Mouse (Mus musculus) left cerebral cortex, adult 18-20 months (tissue): ENCODE results near the gene Tspan7. TPM values are rescaled to one million over a fixed set of nuclear protein-coding genes. Genes with fewer than 3 reads are reported as not detected.
A peak's percentile ranks its signal among the peaks of the same experiment; 100 is the strongest.

Experiments
- DNase-seq, 2 experiments: peaks; one replicate each; pipeline ENCODE4 v3.0.0; 2021 to 2022; ENCODE audit warnings: low spot score in 2 of 2, mixed read lengths in 1 of 2
- total RNA-seq, 2 experiments: library from RNA; stranded (reverse); gene quantifications; 2 replicates each; pipeline ENCODE4 v1.2.3; 2021

The Tspan7 gene
- total RNA-seq, 2 experiments from 2014 or later: 1,249 to 1,400 TPM

DNA sequence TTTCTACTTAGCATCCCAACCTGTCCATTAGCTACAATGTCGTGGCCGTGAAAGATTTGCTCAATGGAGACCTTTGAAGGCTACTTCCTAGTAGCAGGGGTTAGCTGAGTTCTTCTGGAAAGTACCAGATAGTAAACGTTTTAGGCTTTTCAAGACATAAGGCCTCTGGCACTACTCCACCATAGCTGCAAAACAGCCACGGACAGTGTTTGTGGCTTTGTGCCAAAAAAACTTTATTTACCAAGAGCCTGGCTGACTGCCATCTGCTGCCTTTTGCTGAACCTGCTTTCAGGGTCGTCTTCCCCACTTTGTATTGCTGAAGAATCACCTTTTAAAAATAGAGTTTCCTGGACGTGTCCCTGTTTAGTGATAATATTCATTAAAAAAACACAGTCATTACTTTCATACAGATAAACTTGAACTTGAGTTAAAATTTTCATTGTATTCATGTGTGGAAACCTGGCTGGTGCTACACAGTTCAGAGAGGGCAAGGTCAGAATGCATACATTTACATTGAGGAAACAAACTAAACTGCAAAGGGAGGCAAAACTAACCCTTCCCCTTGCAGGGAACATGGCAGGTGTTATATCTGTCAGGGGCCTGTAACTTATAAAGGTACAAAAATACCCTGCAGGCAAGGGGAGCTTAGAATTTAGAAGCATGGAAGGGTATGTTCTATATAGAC lies 54.7 kb downstream of the Tspan7 start:
- DNase-seq: no peak

DNA sequence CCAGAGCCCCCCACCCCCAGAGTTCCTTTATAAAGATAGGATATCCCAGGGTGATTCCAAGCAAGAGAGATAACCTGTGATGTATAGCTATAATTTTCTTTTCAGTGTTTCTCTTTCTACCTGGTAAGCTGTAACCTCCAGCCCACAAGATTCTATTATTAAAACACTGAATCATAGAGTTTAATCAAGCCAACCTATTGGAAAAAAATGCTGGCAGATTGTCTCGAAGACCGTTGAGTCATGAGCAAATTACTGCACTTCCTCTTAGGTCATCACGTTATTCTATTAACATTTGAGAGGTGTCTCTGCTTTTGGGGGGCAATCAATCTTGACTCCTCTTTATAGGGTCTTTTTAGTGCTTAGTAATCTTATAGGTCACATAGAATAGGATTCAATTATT lies 61.9 kb downstream of the Tspan7 start:
- no peak for DNase-seq

DNA sequence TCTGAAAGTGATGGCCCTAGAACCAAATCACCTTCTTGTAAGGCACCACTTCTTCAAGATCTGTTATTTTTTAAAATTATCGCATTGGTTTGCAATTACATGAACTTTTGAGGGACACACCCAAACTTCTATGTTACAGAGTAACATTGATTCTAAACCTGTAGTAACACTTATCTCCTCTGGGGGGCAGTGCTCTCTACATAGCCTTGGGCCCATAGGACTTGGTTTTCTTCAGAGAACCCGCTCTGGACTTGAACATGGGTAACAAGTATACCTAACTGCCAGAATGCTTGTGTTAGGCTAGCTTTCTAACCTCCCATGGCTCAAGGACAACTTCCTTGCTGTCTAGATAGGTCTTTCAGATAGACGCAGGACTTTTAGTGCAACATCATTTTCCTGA lies 64.8 kb downstream of the Tspan7 start:
- no peak for DNase-seq

DNA sequence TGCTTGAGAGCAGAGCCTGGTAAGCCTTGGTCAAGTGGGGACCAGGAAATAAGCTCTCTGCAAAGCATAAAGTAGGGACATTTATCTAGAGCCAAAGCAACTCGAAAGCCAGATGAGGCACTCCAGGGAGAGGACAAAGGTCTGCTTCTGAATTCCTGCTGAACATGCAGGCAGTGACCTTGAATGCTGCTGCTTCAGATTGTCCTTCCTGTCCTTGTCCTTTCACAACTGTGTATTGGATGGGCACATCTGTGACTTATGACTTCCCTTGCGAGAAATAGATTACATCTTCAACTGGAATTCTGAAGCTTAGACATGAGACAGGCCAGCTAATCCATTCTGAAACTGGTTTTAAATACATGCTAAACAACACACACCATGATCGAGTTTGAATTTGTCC lies 71.9 kb downstream of the Tspan7 start:
- DNase-seq: no peak

GRCm38 (mm10) chrX:10557596-10557995 lies 72.6 kb downstream of the Tspan7 start:
- no peak for DNase-seq

DNA sequence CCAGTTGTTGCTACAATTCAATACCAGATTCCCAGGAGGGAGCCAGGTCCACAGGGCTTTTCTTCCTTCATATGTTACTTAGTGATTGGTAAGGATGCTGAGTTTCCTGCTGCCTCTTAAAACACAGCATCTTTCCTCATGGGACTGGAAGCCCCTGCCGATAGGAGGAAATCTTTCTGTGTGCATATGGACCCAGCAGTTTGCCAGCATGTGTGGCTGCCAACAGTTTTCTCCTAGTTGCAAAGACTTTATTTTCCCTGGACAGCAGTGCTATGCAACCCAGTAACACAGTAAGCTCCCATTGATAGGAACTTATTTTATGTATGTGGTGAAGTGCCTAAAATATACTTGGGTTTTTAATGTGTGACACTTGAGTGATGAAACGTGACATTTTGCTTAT lies 73.7 kb downstream of the Tspan7 start:
- no peak for DNase-seq

- DNase-seq: no peak
Observed at GRCm38 (mm10) chrX:10565811-10566210, 80.9 kb downstream of the Tspan7 start.

DNA sequence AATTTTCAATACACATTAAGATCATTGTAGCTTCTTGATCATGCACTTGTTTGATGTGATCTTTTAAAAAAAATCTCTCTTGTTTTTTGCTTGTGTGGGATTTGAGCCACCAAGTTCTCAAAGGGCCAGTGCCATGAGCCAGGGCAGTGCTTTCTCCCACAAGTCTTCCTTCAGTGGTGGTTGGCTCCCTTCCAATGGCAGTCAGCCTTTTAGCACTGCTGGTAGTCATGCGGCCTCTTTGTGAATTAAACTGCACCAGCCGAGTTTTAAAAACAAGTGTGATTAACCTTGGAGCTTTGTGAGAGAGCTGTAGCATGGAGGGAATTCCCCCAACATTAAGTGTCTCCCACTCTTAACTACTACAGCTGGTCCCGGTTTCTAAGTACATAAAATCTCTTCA lies 89.6 kb downstream of the Tspan7 start:
- DNase-seq: peak; percentile 7 to 13

DNA sequence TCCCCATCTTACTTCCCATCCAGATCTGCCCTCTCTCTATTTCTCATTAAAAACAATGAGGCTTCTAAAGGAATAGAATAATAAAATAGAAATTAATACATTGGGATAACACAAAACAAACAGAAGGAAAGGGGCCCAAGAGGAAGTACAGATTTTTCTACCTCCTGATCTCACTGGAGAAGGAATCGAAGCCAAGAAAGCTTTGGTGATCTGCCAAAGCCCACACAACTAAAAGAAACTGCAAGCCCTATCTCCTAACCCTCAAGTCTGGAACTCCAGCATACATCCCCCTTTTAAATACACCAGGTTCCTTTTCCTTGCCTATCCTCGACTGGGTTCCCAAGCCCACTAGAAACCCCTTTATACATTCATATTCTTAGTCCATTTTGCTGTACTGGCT lies 90.4 kb downstream of the Tspan7 start:
- DNase-seq: no peak

GRCm38 (mm10) chrX:10576349-10576748 lies 91.4 kb downstream of the Tspan7 start:
- DNase-seq: no peak

DNA sequence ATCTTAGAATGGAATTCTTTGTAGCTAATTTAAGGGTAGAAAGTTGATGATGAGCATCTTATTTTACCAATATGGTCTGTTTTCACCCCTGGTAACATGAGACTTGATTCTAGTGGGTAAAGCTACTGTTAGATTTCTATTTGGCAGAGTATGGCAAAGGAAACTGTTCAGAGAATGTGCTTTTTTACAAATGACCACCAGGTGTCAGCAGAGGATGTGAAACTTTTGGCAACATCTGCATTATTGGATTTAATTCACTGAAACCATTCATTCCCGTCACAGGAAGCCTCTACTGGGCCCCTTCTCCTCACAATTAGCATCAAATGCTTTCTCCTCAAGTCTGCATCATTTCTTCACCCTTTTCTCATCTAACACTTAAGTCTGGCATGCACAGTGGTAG lies 92.4 kb downstream of the Tspan7 start:
- DNase-seq: peak in 1 of 2 experiments; percentile 17

DNA sequence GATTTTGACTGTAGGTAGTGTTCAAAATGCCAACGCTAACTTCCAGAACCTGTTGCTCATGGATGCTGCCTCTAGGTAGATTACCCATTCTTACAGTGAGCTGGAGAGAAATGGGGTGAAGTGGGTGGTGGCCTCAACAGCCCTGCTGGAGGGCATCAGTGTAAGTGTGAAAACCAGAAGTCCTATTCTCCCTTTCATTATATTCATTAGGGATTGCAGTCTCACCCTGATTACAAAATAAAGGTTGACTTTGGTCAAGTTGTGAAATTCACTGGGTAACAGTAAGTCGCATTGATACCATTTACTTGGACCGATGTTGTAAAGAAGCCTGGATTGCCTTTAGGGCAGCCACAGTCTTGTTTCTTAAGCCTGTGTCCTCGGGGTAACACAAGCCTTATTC lies 97.8 kb downstream of the Tspan7 start:
- no peak for DNase-seq

DNA sequence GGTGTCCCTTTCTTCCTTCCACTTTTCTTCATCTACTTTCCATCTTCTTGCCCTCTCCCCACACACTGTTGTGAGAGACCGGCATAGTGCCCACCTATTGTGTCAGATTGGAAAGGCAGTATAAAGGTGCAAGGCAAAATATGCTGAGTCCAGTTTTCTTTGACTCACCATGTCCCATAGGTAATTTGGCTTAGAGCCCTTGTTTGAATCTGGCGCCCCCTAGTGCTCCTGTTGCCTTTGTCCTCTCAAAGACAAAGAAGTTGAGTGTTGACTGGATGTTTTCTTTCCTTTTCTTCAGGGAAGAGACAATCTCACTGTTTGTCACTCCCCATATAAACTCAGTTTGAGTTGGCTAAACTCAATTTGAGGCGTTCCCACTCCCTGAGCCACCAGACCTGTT lies 107.3 kb downstream of the Tspan7 start:
- DNase-seq: peak in 1 of 2 experiments; percentile 21

GRCm38 (mm10) chrX:10593561-10593960 lies 108.6 kb downstream of the Tspan7 start:
- no peak for DNase-seq

DNA sequence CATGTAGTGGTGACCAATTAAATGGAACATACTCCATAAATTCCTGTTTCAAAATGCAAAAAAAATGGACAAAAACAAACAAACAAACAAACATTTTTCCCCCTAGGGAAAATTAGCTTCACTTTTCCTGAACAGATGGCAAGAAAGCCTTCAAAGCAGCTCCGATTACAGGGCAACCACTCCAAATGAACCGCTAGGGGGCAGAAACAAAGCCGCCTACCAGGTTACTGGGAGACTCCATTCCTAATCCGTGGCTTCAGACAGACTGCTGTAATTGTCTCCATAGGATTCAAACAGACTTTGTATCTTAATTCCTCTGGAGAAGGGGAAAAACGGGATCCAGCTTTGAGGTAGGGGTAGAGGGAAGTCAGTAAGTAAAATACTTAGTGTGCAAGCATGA lies 132.2 kb downstream of the Tspan7 start:
- no peak for DNase-seq

DNA sequence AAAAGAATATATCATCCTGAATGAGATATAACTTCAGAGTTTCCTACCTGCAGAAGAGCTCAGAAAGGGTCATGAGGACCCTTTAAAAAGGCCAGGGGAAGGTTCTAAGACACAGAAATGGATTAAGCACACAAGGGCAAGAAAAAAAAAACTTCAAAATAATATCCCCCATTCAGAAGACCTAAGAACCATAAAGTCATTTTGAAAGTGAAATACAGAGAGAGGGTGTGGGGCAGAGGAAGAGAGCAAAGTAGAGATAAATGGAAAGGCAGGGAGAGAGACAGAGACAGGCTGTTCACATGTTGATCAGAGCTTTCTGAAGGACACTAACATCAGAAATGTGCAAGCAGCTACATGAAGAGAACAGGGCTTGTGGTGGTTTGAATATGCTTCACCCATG lies 156.1 kb downstream of the Tspan7 start:
- no peak for DNase-seq

Other genes starting within 250 kb of the Tspan7 start
- not detected for gene Otc, start 232.9 kb upstream of the Tspan7 start, total RNA-seq
- gene Mid1ip1, start 229.9 kb downstream of the Tspan7 start, total RNA-seq: 100 to 1,000 TPM; 108 to 113 TPM